Mouse (Mus musculus) myocyte (in vitro differentiated cells): ENCODE results near the gene BC016579. TPM values are rescaled to one million over a fixed set of nuclear protein-coding genes. Genes with fewer than 3 reads are reported as not detected.

Source experiments
- H3K27me3 ChIP-seq: one replicate; pipeline ENCODE4 v1.6.1; 2011; ENCODE audit not compliant: control insufficient read depth, insufficient read depth, insufficient read length
- H3K36me3 ChIP-seq: one replicate; pipeline ENCODE4 v1.6.1; 2011; ENCODE audit not compliant: control insufficient read depth, insufficient read depth
- H3K4me2 ChIP-seq: one replicate; pipeline ENCODE4 v1.6.1; 2011; ENCODE audit warnings: low read depth, control low read depth
- H3K4me3 ChIP-seq: one replicate; pipeline ENCODE4 v1.5.1; 2011; ENCODE audit warnings: mild to moderate bottlenecking, control low read depth, moderate library complexity
- H3K79me2 ChIP-seq: one replicate; pipeline ENCODE4 v1.6.1; 2011; ENCODE audit not compliant: control insufficient read depth, insufficient read depth
- H3ac ChIP-seq: one replicate; pipeline ENCODE4 v1.6.1; 2011; ENCODE audit not compliant: control insufficient read depth, insufficient read length
- CEBPB ChIP-seq: IDR thresholded peaks from 2 replicates; pipeline ENCODE4 v1.6.1; 2011; ENCODE audit warnings: mild to moderate bottlenecking, moderate library complexity; ENCODE audit not compliant: poor library complexity, insufficient read depth, severe bottlenecking
- E2F4 ChIP-seq: IDR thresholded peaks from one replicate; pipeline ENCODE4 v1.6.1; 2011; ENCODE audit warnings: mild to moderate bottlenecking, control low read depth, moderate library complexity; ENCODE audit not compliant: insufficient read depth
- MAX ChIP-seq: IDR thresholded peaks from one replicate; pipeline ENCODE4 v1.6.1; 2011; ENCODE audit warnings: low read depth, mild to moderate bottlenecking, control low read depth
- MYOD1 ChIP-seq, 3 experiments: IDR thresholded peaks; one replicate each; pipeline ENCODE4 v1.6.1; 2011; ENCODE audit warnings: control low read depth in 2 of 3, low read depth in 2 of 3, mild to moderate bottlenecking in 2 of 3, moderate library complexity in 1 of 3; ENCODE audit not compliant: insufficient read length in 2 of 3, control insufficient read depth in 1 of 3
- MYOG ChIP-seq, 3 experiments: IDR thresholded peaks; one replicate each; pipeline ENCODE4 v1.6.1; 2011; ENCODE audit warnings: control low read depth in 2 of 3, low read depth in 2 of 3, mild to moderate bottlenecking in 2 of 3; ENCODE audit not compliant: insufficient read length in 2 of 3, control insufficient read depth in 1 of 3, insufficient read depth in 1 of 3
- POLR2A ChIP-seq: IDR thresholded peaks from one replicate; pipeline ENCODE4 v1.6.1; 2011; ENCODE audit warnings: low read depth, mild to moderate bottlenecking, control low read depth, moderate library complexity; ENCODE audit not compliant: insufficient read length
- POLR2AphosphoS2 ChIP-seq: IDR thresholded peaks from one replicate; pipeline ENCODE4 v1.6.1; 2011; ENCODE audit warnings: low read depth, control low read depth; ENCODE audit not compliant: insufficient read length
- REST ChIP-seq: IDR thresholded peaks from one replicate; pipeline ENCODE4 v1.6.1; 2011; ENCODE audit warnings: mild to moderate bottlenecking, control low read depth, moderate library complexity; ENCODE audit not compliant: insufficient read depth, insufficient read length
- SRF ChIP-seq: IDR thresholded peaks from one replicate; pipeline ENCODE4 v1.6.1; 2011; ENCODE audit warnings: low read depth; ENCODE audit not compliant: control insufficient read depth, insufficient read length
- TCF12 ChIP-seq: IDR thresholded peaks from one replicate; pipeline ENCODE4 v1.6.1; 2011; ENCODE audit warnings: mild to moderate bottlenecking, control low read depth; ENCODE audit not compliant: poor library complexity, insufficient read depth, severe bottlenecking
- TCF3 ChIP-seq: IDR thresholded peaks from one replicate; pipeline ENCODE4 v1.6.1; 2011; ENCODE audit warnings: low read depth, control low read depth; ENCODE audit not compliant: insufficient read length
- USF1 ChIP-seq: IDR thresholded peaks from one replicate; pipeline ENCODE4 v1.6.1; 2011; ENCODE audit warnings: low read depth, mild to moderate bottlenecking, control low read depth, moderate library complexity
- polyA plus RNA-seq: library from polyadenylated mRNA; unstranded; fragments of >200 nt; fragmentation: generic; extraction: Trizol; gene quantifications from one replicate; pipeline ENCODE4 v1.2.1, GENCODE M21; 2012; ENCODE audit warnings: missing spikeins

BC016579 gene
- polyA plus RNA-seq, 1 experiment = not detected

- no peak overlapping the region for H3K4me2 ChIP-seq
- TF ChIP-seq MYOG (IDR thresholded peaks at IDR 0.05; ENCODE audit: control insufficient read depth in 1 of 3, insufficient read depth in 1 of 3, insufficient read length in 2 of 3, low read depth in 2 of 3) = no peak
- TF ChIP-seq SRF = no peak
- no peak for TF ChIP-seq POLR2A
- TF ChIP-seq MAX = no peak
- TF ChIP-seq TCF3 = no peak
- TF ChIP-seq E2F4 = no peak
- no peak overlapping the region for H3ac ChIP-seq
- H3K4me3 ChIP-seq = no peak overlapping the region
- H3K79me2 ChIP-seq = no peaks in the 10 kb centered on the region
- no peaks in the 10 kb centered on the region for H3K27me3 ChIP-seq
- no peaks in the 10 kb centered on the region for H3K36me3 ChIP-seq
Measured at GRCm38 (mm10) chr16:45623230-45623629, 30.6 kb downstream of the BC016579 start.

GRCm38 (mm10) chr16:45619751-45620375 is 34.0 kb downstream of the BC016579 start:
- Histone ChIP-seq H3K4me2 (no peak overlapping the region), H3K79me2 (no peaks in the 10 kb centered on the region), H3K4me3 (no peak overlapping the region), H3ac (no peak overlapping the region), H3K27me3 (no peaks in the 10 kb centered on the region), H3K36me3 (no peaks in the 10 kb centered on the region)
- TF ChIP-seq CEBPB = no peak
- TF ChIP-seq MYOD1 (IDR thresholded peaks at IDR 0.05; ENCODE audit: control insufficient read depth in 1 of 3, insufficient read length in 2 of 3, low read depth in 2 of 3) = no peak
- TF ChIP-seq TCF12 = no peak

- H3K4me3 ChIP-seq = no peak overlapping the region
- no peak overlapping the region for H3K4me2 ChIP-seq
- no peak overlapping the region for H3ac ChIP-seq
- H3K79me2 ChIP-seq = no peaks in the 10 kb centered on the region
- TF ChIP-seq USF1 (no peak), TCF12 (no peak), POLR2AphosphoS2 (no peak), REST (no peak), MAX (no peak), SRF (no peak), MYOG (IDR thresholded peaks at IDR 0.05; ENCODE audit: control insufficient read depth in 1 of 3, insufficient read depth in 1 of 3, insufficient read length in 2 of 3, low read depth in 2 of 3) (no peak), CEBPB (no peak), E2F4 (no peak), TCF3 (no peak), POLR2A (no peak), MYOD1 (IDR thresholded peaks at IDR 0.05; ENCODE audit: control insufficient read depth in 1 of 3, insufficient read length in 2 of 3, low read depth in 2 of 3) (no peak)
- H3K36me3 ChIP-seq = no peaks in the 10 kb centered on the region
- peaks cover 9% of the 10 kb centered on the region for H3K27me3 ChIP-seq
Measured at GRCm38 (mm10) chr16:45615944-45616343, 37.9 kb downstream of the BC016579 start.

DNA sequence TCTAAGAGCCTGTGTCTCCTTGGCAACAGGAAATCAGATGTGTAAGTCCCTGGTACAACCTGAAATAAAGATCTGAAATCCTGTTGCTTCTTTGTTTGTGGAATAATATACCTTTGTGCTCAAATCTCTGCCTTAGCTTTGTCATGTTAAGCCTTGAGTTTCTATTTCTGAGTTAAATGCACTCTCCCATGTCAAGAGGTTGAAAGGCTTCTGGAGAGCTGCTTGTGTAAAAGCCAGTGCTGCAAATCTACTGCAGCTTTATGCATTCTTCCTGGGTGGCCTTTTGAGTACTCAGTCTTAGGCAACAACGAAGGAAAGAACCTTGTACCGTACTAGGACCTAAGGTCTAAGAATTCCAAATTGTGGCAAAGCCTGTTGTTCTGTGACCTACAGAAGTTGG is 40.6 kb downstream of the BC016579 start:
- TF ChIP-seq MYOD1 (IDR thresholded peaks at IDR 0.05; ENCODE audit: control insufficient read depth in 1 of 3, insufficient read length in 2 of 3, low read depth in 2 of 3) = no peak
- TF ChIP-seq MYOG (IDR thresholded peaks at IDR 0.05; ENCODE audit: control insufficient read depth in 1 of 3, insufficient read depth in 1 of 3, insufficient read length in 2 of 3, low read depth in 2 of 3) = no peak
- TF ChIP-seq MAX = no peak
- TF ChIP-seq TCF3 = no peak
- TF ChIP-seq USF1 = no peak
- no peak for TF ChIP-seq E2F4
- TF ChIP-seq POLR2AphosphoS2 = no peak
- no peak for TF ChIP-seq CEBPB
- TF ChIP-seq POLR2A = no peak
- TF ChIP-seq SRF = no peak
- TF ChIP-seq TCF12 = no peak
- no peak for TF ChIP-seq REST
- Histone ChIP-seq H3K36me3 (no peaks in the 10 kb centered on the region), H3K4me3 (no peak overlapping the region), H3K27me3 (peaks cover 14% of the 10 kb centered on the region), H3ac (no peak overlapping the region), H3K4me2 (no peak overlapping the region), H3K79me2 (no peaks in the 10 kb centered on the region)

DNA sequence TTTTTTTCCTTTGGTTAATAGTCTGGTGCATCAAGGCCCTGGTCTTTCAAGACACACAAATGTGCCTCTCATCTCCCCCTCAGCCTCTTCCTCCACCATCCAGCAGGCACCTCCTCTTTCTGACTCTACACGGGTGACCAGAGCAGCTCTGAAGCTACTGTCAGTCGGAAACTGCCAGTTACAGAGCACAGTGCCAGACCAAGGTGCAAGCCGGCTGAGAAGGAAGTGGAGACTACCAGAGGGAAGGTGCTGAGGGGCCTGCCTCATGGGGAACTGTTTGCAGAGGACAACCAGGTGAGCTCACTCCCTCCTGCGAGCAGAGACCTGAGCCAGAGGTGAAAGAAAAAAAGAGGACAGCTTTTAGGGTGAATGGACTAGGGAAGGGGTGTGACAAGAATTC is 43.6 kb downstream of the BC016579 start, which contains the start of gene Gcsam:
Gene Gcsam (plus strand): TSS at position 114 of the 400 bp plus-strand sequence.
- no peaks in the 10 kb centered on the region for H3K36me3 ChIP-seq
- no peak within 1 kb of the TSS for H3K4me2 ChIP-seq
- no peak within 1 kb of the TSS for H3K4me3 ChIP-seq
- TF ChIP-seq POLR2AphosphoS2 = no peak
- no peak for TF ChIP-seq E2F4
- TF ChIP-seq MYOG (IDR thresholded peaks at IDR 0.05; ENCODE audit: control insufficient read depth in 1 of 3, insufficient read depth in 1 of 3, insufficient read length in 2 of 3, low read depth in 2 of 3) = no peak
- TF ChIP-seq TCF3 = no peak
- no peak for TF ChIP-seq USF1
- TF ChIP-seq MYOD1 (IDR thresholded peaks at IDR 0.05; ENCODE audit: control insufficient read depth in 1 of 3, insufficient read length in 2 of 3, low read depth in 2 of 3) = no peak
- no peak for TF ChIP-seq TCF12
- no peak for TF ChIP-seq CEBPB
- no peak for TF ChIP-seq MAX
- TF ChIP-seq SRF = no peak
- no peak for TF ChIP-seq POLR2A
- TF ChIP-seq REST = no peak
- no peak within 1 kb of the TSS for H3ac ChIP-seq
- peaks cover 14% of the 10 kb centered on the region for H3K27me3 ChIP-seq
- H3K79me2 ChIP-seq = no peaks in the 10 kb centered on the region
